Mouse (Mus musculus): ENCODE data around the gene Lpp. TPM values are rescaled to one million over a fixed set of nuclear protein-coding genes. Genes with fewer than 3 reads are reported as not detected.
A peak's percentile ranks its signal among the peaks of the same experiment; 100 is the strongest.

The Lpp gene
- polyA plus RNA-seq, 1 experiment from 2014 or later, result 11.5 TPM

GRCm38 (mm10) chr16:24442500-24443122 is 49.3 kb downstream of the Lpp start:
- no peak overlapping the region for H3K27ac ChIP-seq (replicated peaks)
- H3K4me1 ChIP-seq (replicated peaks), result peaks cover 14% of the 10 kb centered on the region
- 66% methylated on average over 5 of the region's 5 CpGs for WGBS
- H3K9ac ChIP-seq, result no peak overlapping the region
- no peak overlapping the region for H3K4me2 ChIP-seq
- no peaks in the 10 kb centered on the region for H3K27me3 ChIP-seq
- 0 out of 2 replicates have a peak, but pooled peaks have one; percentile 30 for ATAC-seq (ENCODE audit: low FRiP score, low read depth)
- H3K4me3 ChIP-seq, result no peak overlapping the region
- no peaks in the 10 kb centered on the region for H3K9me3 ChIP-seq
- no peaks in the 10 kb centered on the region for H3K36me3 ChIP-seq

- no peaks in the 10 kb centered on the region for H3K36me3 ChIP-seq
- no peak overlapping the region for H3K4me2 ChIP-seq
- H3K9ac ChIP-seq, result no peak overlapping the region
- no peak overlapping the region for H3K4me3 ChIP-seq
- H3K27ac ChIP-seq (replicated peaks), result peak overlapping the region; percentile 34; the same call in 1 of the 2 replicates
- peaks cover 14% of the 10 kb centered on the region for H3K4me1 ChIP-seq (replicated peaks)
- no peaks in the 10 kb centered on the region for H3K9me3 ChIP-seq
- WGBS, result 56% methylated on average over 7 of the region's 7 CpGs
- no peak for ATAC-seq (ENCODE audit: low FRiP score, low read depth)
- no peaks in the 10 kb centered on the region for H3K27me3 ChIP-seq
Observed at GRCm38 (mm10) chr16:24443123-24443515, 49.8 kb downstream of the Lpp start.

GRCm38 (mm10) chr16:24443555-24443954 is 50.2 kb downstream of the Lpp start:
- H3K36me3 ChIP-seq, result no peaks in the 10 kb centered on the region
- no peak overlapping the region for H3K9ac ChIP-seq
- H3K9me3 ChIP-seq, result no peaks in the 10 kb centered on the region
- peaks cover 14% of the 10 kb centered on the region for H3K4me1 ChIP-seq (replicated peaks)
- H3K4me2 ChIP-seq, result no peak overlapping the region
- no peaks in the 10 kb centered on the region for H3K27me3 ChIP-seq
- H3K4me3 ChIP-seq, result no peak overlapping the region
- peak overlapping the region; percentile 34; the same call in 1 of the 2 replicates for H3K27ac ChIP-seq (replicated peaks)
- no peak for ATAC-seq (ENCODE audit: low FRiP score, low read depth)
- 56% methylated on average over 5 of the region's 5 CpGs for WGBS

- H3K27ac ChIP-seq (replicated peaks), result no peak overlapping the region
- no peaks in the 10 kb centered on the region for H3K9me3 ChIP-seq
- H3K27me3 ChIP-seq, result no peaks in the 10 kb centered on the region
- no peak overlapping the region for H3K9ac ChIP-seq
- 85% methylated on average over 4 of the region's 4 CpGs for WGBS
- no peak for ATAC-seq (ENCODE audit: low FRiP score, low read depth)
- no peaks in the 10 kb centered on the region for H3K36me3 ChIP-seq
- peaks cover 14% of the 10 kb centered on the region for H3K4me1 ChIP-seq (replicated peaks)
- no peak overlapping the region for H3K4me2 ChIP-seq
- H3K4me3 ChIP-seq, result no peak overlapping the region
Observed at GRCm38 (mm10) chr16:24444818-24445217, 51.5 kb downstream of the Lpp start.

- H3K4me1 ChIP-seq (replicated peaks), result peaks cover 14% of the 10 kb centered on the region
- ATAC-seq (ENCODE audit: low FRiP score, low read depth), result no peak
- WGBS, result 56% methylated on average over 3 of the region's 3 CpGs
Observed at GRCm38 (mm10) chr16:24445473-24445872, 52.2 kb downstream of the Lpp start.

GRCm38 (mm10) chr16:24446449-24446848 is 53.1 kb downstream of the Lpp start:
- H3K4me2 ChIP-seq, result no peak overlapping the region
- ATAC-seq (ENCODE audit: low FRiP score, low read depth), result no peak
- H3K4me3 ChIP-seq, result no peak overlapping the region
- 89% methylated on average over 1 of the region's 1 CpGs for WGBS
- no peaks in the 10 kb centered on the region for H3K36me3 ChIP-seq
- H3K9ac ChIP-seq, result no peak overlapping the region
- H3K9me3 ChIP-seq, result no peaks in the 10 kb centered on the region
- H3K27ac ChIP-seq (replicated peaks), result no peak overlapping the region
- H3K4me1 ChIP-seq (replicated peaks), result peaks cover 14% of the 10 kb centered on the region
- no peaks in the 10 kb centered on the region for H3K27me3 ChIP-seq

More at GRCm38 (mm10) chr16:24445473-24445872, 52.2 kb downstream of the Lpp start:
- H3K27ac ChIP-seq (replicated peaks), result no peak overlapping the region
- no peaks in the 10 kb centered on the region for H3K36me3 ChIP-seq
- no peaks in the 10 kb centered on the region for H3K27me3 ChIP-seq
- no peak overlapping the region for H3K4me2 ChIP-seq
- no peak overlapping the region for H3K4me3 ChIP-seq
- H3K9ac ChIP-seq, result no peak overlapping the region
- H3K9me3 ChIP-seq, result no peaks in the 10 kb centered on the region

GRCm38 (mm10) chr16:24447666-24448492 is 54.6 kb downstream of the Lpp start:
- no peaks in the 10 kb centered on the region for H3K27me3 ChIP-seq
- 53% methylated on average over 7 of the region's 7 CpGs for WGBS
- H3K36me3 ChIP-seq, result no peaks in the 10 kb centered on the region
- no peak overlapping the region for H3K4me3 ChIP-seq
- H3K9me3 ChIP-seq, result no peaks in the 10 kb centered on the region
- no peak for ATAC-seq (ENCODE audit: low FRiP score, low read depth)
- H3K4me2 ChIP-seq, result no peak overlapping the region
- H3K27ac ChIP-seq (replicated peaks), result no peak overlapping the region
- H3K4me1 ChIP-seq (replicated peaks), result peaks cover 7% of the 10 kb centered on the region
- H3K9ac ChIP-seq, result no peak overlapping the region

GRCm38 (mm10) chr16:24448493-24448845 is 55.2 kb downstream of the Lpp start:
- H3K4me2 ChIP-seq, result no peak overlapping the region
- no peak overlapping the region for H3K27ac ChIP-seq (replicated peaks)
- no peaks in the 10 kb centered on the region for H3K36me3 ChIP-seq
- ATAC-seq (ENCODE audit: low FRiP score, low read depth), result no peak
- H3K9ac ChIP-seq, result no peak overlapping the region
- H3K27me3 ChIP-seq, result no peaks in the 10 kb centered on the region
- H3K4me1 ChIP-seq (replicated peaks), result 0 out of 2 replicates have a peak, but pooled peaks cover 1% of the 10 kb centered on the region
- WGBS, result 76% methylated on average over 2 of the region's 2 CpGs
- no peak overlapping the region for H3K4me3 ChIP-seq
- H3K9me3 ChIP-seq, result no peaks in the 10 kb centered on the region

- no peaks in the 10 kb centered on the region for H3K27me3 ChIP-seq
- peaks cover 2% of the 10 kb centered on the region; the same call in 1 of the 2 replicates for H3K4me1 ChIP-seq (replicated peaks)
- no peaks in the 10 kb centered on the region for H3K9me3 ChIP-seq
- 0 out of 2 replicates have a peak, but pooled peaks have one; percentile 30 for ATAC-seq (ENCODE audit: low FRiP score, low read depth)
- 18% methylated on average over 8 of the region's 8 CpGs for WGBS
- H3K4me2 ChIP-seq, result no peak overlapping the region
- no peak overlapping the region for H3K9ac ChIP-seq
- H3K27ac ChIP-seq (replicated peaks), result no peak overlapping the region
- H3K36me3 ChIP-seq, result no peaks in the 10 kb centered on the region
- H3K4me3 ChIP-seq, result no peak overlapping the region
Observed at GRCm38 (mm10) chr16:24449806-24450205, 56.5 kb downstream of the Lpp start.

GRCm38 (mm10) chr16:24450256-24450655 is 56.9 kb downstream of the Lpp start:
- H3K36me3 ChIP-seq, result no peaks in the 10 kb centered on the region
- peaks cover 4% of the 10 kb centered on the region; the same call in 1 of the 2 replicates for H3K4me1 ChIP-seq (replicated peaks)
- 79% methylated on average over 5 of the region's 5 CpGs for WGBS
- H3K9me3 ChIP-seq, result no peaks in the 10 kb centered on the region
- H3K27me3 ChIP-seq, result no peaks in the 10 kb centered on the region
- H3K4me3 ChIP-seq, result no peak overlapping the region
- no peak overlapping the region for H3K9ac ChIP-seq
- no peak overlapping the region for H3K27ac ChIP-seq (replicated peaks)
- H3K4me2 ChIP-seq, result no peak overlapping the region
- ATAC-seq (ENCODE audit: low FRiP score, low read depth), result no peak

- H3K36me3 ChIP-seq, result no peaks in the 10 kb centered on the region
- ATAC-seq (ENCODE audit: low FRiP score, low read depth), result no peak
- H3K9ac ChIP-seq, result no peak overlapping the region
- no peak overlapping the region for H3K27ac ChIP-seq (replicated peaks)
- no peaks in the 10 kb centered on the region for H3K27me3 ChIP-seq
- WGBS, result 78% methylated on average over 5 of the region's 5 CpGs
- H3K9me3 ChIP-seq, result no peaks in the 10 kb centered on the region
- H3K4me3 ChIP-seq, result no peak overlapping the region
- peaks cover 4% of the 10 kb centered on the region for H3K4me1 ChIP-seq (replicated peaks)
- no peak overlapping the region for H3K4me2 ChIP-seq
Observed at GRCm38 (mm10) chr16:24451123-24451522, 57.8 kb downstream of the Lpp start.

GRCm38 (mm10) chr16:24453536-24453935 is 60.2 kb downstream of the Lpp start:
- WGBS, result 83% methylated on average over 4 of the region's 4 CpGs
- Histone ChIP-seq H3K4me3 (no peak overlapping the region), H3K27me3 (no peaks in the 10 kb centered on the region), H3K4me2 (no peak overlapping the region), H3K4me1 (replicated peaks) (peaks cover 4% of the 10 kb centered on the region), H3K9ac (no peak overlapping the region), H3K36me3 (no peaks in the 10 kb centered on the region), H3K9me3 (no peaks in the 10 kb centered on the region), H3K27ac (replicated peaks) (no peak overlapping the region)
- ATAC-seq (ENCODE audit: low FRiP score, low read depth), result no peak

Data from hindbrain, embryonic 15.5 days (tissue).